Mouse (Mus musculus) liver, embryonic 16.5 days (tissue): ENCODE measurements around the gene Ubash3b. TPM values are rescaled to one million over a fixed set of nuclear protein-coding genes. Genes with fewer than 3 reads are reported as not detected.

Source experiments
- ATAC-seq: fragments of 200-750 bp; cut with Nextera tagmentation; 2 replicates; pipeline ENCODE4 v1.8.0; 2017; ENCODE audit warnings: low read depth, mild to moderate bottlenecking, moderate number of reproducible peaks, moderate library complexity
- H3K27ac ChIP-seq: fragments of 300-500 bp; sonication (generic); 2 replicates; pipeline ENCODE4 v1.5.1; 2014; ENCODE audit warnings: mild to moderate bottlenecking, low read length
- H3K27me3 ChIP-seq: fragments of 300-500 bp; sonication (generic); 2 replicates; pipeline ENCODE4 v1.6.1; 2014; ENCODE audit warnings: low read depth, low read length, mixed read lengths; ENCODE audit not compliant: control insufficient read depth, insufficient read depth
- H3K36me3 ChIP-seq: fragments of 300-500 bp; sonication (generic); 2 replicates; pipeline ENCODE4 v1.6.1; 2014; ENCODE audit warnings: mild to moderate bottlenecking; ENCODE audit not compliant: control insufficient read depth, insufficient read depth
- H3K4me1 ChIP-seq: fragments of 300-500 bp; sonication (generic); 2 replicates; pipeline ENCODE4 v1.6.1; 2014; ENCODE audit warnings: low read depth, low read length, mixed read lengths; ENCODE audit not compliant: control insufficient read depth
- H3K4me2 ChIP-seq: fragments of 300-500 bp; sonication (generic); 2 replicates; pipeline ENCODE4 v1.6.1; 2014; ENCODE audit warnings: low read depth, low read length, mixed read lengths
- H3K4me3 ChIP-seq: fragments of 300-500 bp; sonication (generic); 2 replicates; pipeline ENCODE4 v1.5.1; 2014; ENCODE audit warnings: low read depth, mild to moderate bottlenecking, low read length
- H3K9ac ChIP-seq: fragments of 300-500 bp; sonication (generic); 2 replicates; pipeline ENCODE4 v1.6.1; 2014; ENCODE audit warnings: low read depth, low read length
- H3K9me3 ChIP-seq: fragments of 300-500 bp; sonication (generic); replicated peaks from 2 replicates; pipeline ENCODE4 v1.6.1; 2016; ENCODE audit warnings: low read length; ENCODE audit not compliant: control insufficient read depth
- whole genome bisulfite sequencing: fragments of 180-500 bp; shearing (Covaris S2); extraction: QIAGEN DNeasy Blood & Tissue Kit; methylation state at CpG from one replicate; pipeline ENCODE4 v1.1.7; 2014; ENCODE audit not compliant: insufficient replicate concordance; 5-methylcytosine and 5-hydroxymethylcytosine counted together
- polyA plus RNA-seq: library from polyadenylated mRNA; unstranded; fragments of >200 nt; fragmentation: Nextera tagmentation; extraction: Ambion mirVana; gene quantifications from 2 replicates; pipeline ENCODE4 v1.2.1, GENCODE M21; 2015

Gene Ubash3b
- 4.6 and 4.7 TPM in 2 replicates for polyA plus RNA-seq

DNA sequence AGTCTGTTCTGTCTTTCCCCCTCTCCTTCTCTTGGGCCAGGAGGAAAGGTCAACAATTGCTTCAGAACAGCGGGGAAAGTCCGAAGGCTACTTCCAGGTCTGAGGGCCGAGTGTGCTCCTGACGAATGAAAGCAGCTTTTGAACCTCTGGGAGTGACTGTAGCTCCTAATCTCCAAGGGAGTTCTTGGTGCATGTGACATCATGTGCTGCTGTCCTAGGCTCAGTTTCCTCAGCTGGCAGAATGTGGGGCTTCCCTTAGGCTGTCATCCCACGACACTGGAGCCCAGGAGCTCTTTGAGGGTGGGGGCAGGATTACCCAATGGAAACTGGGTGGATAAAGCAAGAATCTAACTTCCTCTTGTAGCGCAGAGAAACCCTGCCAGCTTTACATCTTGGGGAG lies at the start of gene Ubash3b:
Gene Ubash3b (minus strand): TSS at position 285 of the 400 bp plus-strand sequence.
- no peak within 1 kb of the TSS for H3K4me2 ChIP-seq
- peaks cover 9% of the 10 kb centered on the region for H3K27me3 ChIP-seq
- WGBS, result 40% methylated on average over 6 of the region's 6 CpGs
- H3K9ac ChIP-seq, result no peak within 1 kb of the TSS
- no peaks in the 10 kb centered on the region for H3K9me3 ChIP-seq
- H3K36me3 ChIP-seq, result no peaks in the 10 kb centered on the region
- ATAC-seq, result no peak
- H3K27ac ChIP-seq, result peak within 1 kb of the TSS; percentile 3; the same call in 1 of the 2 replicates
- H3K4me3 ChIP-seq, result no peak within 1 kb of the TSS
- H3K4me1 ChIP-seq, result peaks cover 12% of the 10 kb centered on the region

DNA sequence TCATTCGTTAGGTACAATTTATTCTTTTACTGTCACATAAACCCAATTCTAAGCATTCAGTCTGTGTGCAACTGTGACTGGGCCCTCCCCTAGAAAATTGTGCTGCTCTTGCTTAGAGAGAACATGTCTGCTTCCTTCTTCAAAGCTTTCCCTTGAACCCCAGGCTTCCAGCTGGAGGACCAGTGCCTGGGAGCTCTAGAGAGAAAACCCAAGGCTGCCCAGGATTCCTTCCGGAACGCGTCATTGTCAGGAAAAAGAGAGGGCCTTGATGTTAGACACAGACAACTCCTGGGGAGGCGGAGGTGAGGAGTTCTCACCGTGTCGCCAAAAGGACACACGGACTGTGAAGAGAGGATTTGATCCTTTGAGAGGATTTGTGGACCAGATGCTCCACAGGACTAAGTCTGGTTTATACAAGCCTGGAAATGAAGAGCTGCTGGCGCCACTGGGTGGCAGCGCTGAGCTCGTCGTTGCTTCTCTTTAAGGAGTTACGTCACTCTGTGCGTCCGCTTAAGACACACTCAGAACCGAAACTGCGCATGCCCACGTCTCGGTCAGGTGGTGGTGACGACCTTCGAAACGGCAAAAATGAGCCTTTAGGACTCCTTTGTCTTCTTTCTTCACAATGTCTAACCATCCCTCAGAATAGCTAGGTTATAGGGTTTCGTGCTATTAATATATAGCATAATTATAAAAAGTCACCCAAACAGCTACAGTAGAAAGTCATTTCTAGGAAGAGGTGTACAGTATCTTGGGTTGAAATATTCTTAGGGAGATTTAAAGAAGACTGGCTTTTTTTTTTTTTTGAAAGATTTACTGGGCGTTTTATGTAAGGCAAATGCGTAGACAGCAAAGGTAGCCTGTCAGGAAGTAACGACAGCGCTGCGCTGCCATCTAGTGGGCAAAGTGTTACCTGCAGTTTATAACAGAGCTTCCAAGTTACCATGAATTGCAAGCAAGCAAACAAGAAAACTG lies 45.9 kb upstream of the Ubash3b start:
- 6% methylated on average over 28 of the region's 28 CpGs for WGBS
- H3K4me2 ChIP-seq, result peak overlapping the region; percentile 56
- peak; percentile 96 for ATAC-seq
- H3K4me1 ChIP-seq, result peaks cover 5% of the 10 kb centered on the region
- peak overlapping the region; percentile 42 for H3K9ac ChIP-seq
- no peaks in the 10 kb centered on the region for H3K36me3 ChIP-seq
- no peaks in the 10 kb centered on the region for H3K27me3 ChIP-seq
- H3K27ac ChIP-seq, result peak overlapping the region; percentile 84
- H3K9me3 ChIP-seq, result no peaks in the 10 kb centered on the region
- H3K4me3 ChIP-seq, result peak overlapping the region; percentile 53

DNA sequence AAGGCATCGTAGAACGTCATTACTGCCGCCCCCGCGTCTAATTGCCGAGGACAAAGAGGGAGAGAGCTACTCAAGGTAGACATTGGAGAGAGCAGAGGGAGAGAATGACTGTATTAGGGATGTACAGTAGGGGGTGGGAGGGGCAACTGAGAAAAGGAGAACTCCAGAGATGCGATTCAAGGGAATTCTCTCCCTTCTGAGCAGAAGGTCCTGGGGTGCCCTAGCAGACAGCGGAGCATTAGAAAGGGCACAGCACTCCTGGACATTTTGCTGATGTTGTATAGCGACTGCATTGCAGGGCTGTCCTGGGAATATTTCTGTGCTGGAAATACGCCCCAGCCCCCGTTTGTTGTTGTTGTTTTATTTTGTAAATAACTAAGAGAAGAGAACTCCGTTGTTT lies 45.2 kb upstream of the Ubash3b start:
- no peak for ATAC-seq
- H3K9me3 ChIP-seq, result no peaks in the 10 kb centered on the region
- H3K4me3 ChIP-seq, result no peak overlapping the region
- no peaks in the 10 kb centered on the region for H3K27me3 ChIP-seq
- no peaks in the 10 kb centered on the region for H3K36me3 ChIP-seq
- no peak overlapping the region for H3K4me2 ChIP-seq
- 70% methylated on average over 12 of the region's 12 CpGs for WGBS
- no peak overlapping the region for H3K27ac ChIP-seq
- H3K4me1 ChIP-seq, result peaks cover 3% of the 10 kb centered on the region
- no peak overlapping the region for H3K9ac ChIP-seq

DNA sequence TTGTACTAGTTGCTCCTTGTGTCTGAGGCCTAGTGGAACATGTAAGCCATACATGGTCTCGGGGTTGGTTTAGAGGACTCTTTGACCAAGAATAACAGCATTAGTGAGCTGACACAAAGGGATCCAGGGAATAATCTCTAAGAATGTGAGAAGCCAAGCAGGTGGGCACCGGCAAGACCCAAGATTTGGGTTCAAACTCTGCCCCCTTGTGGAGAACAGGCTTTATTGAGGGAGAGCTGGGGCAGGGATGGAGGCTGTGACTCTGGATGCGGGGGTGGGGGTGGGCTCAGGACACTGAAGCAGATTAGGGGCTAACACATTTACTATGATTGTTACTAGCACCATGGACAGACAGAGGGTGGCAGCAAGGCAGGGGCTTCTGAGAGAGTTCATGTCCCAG lies 43.8 kb upstream of the Ubash3b start:
- Histone ChIP-seq H3K4me2 (no peak overlapping the region), H3K4me1 (peaks cover 3% of the 10 kb centered on the region), H3K9ac (no peak overlapping the region), H3K36me3 (no peaks in the 10 kb centered on the region), H3K27ac (no peak overlapping the region), H3K9me3 (no peaks in the 10 kb centered on the region), H3K27me3 (no peaks in the 10 kb centered on the region; the same call in 1 of the 2 replicates), H3K4me3 (no peak overlapping the region)
- no peak for ATAC-seq
- WGBS, result 50% methylated on average over 3 of the region's 3 CpGs

DNA sequence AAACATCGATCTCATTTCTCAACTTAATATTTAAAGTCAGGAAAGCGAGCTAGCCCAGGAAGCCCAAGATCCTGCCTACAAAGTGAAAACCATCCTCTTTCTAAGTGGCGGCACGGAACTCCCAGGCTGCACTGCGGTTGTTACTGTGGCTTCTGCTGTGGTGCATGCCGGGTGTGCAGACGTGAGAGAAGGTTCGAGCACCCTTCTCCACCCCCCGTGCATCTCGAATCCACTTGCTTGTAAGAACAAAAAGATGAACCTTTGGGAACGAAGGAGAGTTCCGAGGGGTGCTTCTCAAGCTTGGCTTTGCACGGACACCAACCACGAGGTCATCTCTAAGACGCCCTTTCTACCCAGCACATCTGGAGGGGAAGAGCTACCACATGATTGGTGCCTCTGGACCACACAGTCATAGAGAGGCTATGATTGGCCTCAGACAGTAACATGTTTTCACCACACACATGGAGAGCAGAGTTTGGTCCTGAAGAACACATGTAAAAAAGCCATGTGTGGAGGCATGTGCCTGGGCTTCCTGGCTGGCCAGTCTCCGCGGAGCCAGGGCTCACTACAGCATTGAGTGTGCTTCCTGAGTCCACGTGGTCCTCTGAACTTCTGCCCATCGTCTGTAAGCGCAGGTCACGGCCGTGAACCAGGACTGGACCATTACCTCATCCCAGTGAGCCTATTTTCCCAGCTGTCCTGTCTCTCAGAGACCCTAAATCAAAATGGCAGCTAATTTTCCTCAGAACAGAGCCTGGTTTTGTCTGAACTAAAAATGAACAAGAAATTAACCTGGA lies 38.2 kb upstream of the Ubash3b start:
- Histone ChIP-seq H3K36me3 (no peaks in the 10 kb centered on the region), H3K27me3 (no peaks in the 10 kb centered on the region; the same call in 1 of the 2 replicates), H3K4me3 (no peak overlapping the region), H3K9me3 (no peaks in the 10 kb centered on the region), H3K4me2 (no peak overlapping the region), H3K9ac (no peak overlapping the region), H3K4me1 (peaks cover 5% of the 10 kb centered on the region; the same call in 1 of the 2 replicates), H3K27ac (no peak overlapping the region)
- no peak for ATAC-seq
- 64% methylated on average over 22 of the region's 22 CpGs for WGBS

DNA sequence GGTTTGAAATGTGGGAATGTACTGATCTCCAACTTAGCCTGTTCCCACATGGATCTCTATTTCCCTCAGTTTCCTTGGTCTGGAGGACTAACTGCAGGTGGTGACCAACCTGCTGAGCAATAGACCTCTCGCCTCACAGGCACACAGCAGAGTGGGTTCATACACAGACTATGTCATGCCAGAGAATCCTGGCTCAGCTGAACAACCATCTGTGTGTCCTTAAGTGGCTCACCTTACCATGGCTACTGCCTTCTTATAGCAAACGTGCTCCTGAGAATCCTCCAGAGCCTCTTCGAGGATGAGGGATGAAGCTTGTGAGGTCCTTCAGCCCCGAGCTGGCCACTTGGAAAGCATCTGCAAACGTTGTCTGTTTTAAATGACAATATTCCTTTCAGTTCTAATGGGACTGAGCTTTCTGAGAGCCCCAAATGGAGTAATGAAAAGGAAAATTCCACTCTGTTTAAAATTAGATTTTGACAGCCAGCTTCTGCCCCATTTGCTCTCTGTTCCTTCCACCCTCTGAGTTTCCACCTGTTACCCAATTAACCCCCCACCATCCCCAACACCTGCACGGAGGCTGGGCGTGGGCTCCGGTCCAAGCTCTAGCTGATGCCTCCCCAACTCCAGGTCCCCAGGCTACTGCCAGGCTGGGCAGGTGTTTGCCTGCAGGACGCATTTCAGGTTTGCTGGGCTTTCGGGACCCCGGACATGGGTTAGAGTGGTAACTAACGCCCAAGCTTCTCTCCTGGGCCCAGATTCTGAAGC lies 37.2 kb upstream of the Ubash3b start:
- H3K4me2 ChIP-seq, result no peak overlapping the region
- ATAC-seq, result no peak
- H3K27ac ChIP-seq, result no peak overlapping the region
- no peak overlapping the region for H3K9ac ChIP-seq
- no peak overlapping the region for H3K4me3 ChIP-seq
- WGBS, result 65% methylated on average over 12 of the region's 12 CpGs
- no peaks in the 10 kb centered on the region for H3K36me3 ChIP-seq
- H3K27me3 ChIP-seq, result no peaks in the 10 kb centered on the region; the same call in 1 of the 2 replicates
- peaks cover 5% of the 10 kb centered on the region; the same call in 1 of the 2 replicates for H3K4me1 ChIP-seq
- H3K9me3 ChIP-seq, result no peaks in the 10 kb centered on the region

DNA sequence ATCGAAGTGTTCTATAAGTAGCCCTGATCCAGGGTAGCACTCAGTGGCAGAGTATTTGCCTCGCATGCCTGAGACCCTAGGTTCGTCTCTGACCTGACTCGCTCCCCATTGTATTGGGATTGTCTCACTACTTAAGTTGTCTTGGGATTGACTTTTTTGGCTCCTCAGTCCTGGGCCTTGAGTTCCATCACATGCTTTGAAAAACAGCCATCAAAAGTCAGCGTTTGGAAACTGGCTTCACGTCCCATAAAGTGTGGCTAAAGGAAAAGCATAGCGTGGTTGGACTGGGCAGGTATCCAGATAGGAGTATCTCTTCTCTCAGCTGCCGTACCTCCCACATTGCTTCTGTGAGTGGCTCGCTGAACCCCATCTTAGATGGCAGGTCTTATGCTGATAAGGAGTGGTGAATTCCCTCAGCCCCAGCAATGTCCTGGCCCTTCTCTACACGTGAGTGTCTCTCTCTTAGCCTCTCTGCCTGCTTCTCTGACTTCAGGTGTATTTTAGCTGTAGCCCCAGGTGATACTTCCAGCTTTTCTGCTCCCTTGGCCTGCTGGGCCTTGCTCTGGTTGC lies 34.3 kb upstream of the Ubash3b start:
- Histone ChIP-seq H3K27ac (no peak overlapping the region), H3K4me2 (no peak overlapping the region), H3K9ac (no peak overlapping the region), H3K9me3 (no peaks in the 10 kb centered on the region), H3K36me3 (no peaks in the 10 kb centered on the region), H3K27me3 (no peaks in the 10 kb centered on the region; the same call in 1 of the 2 replicates), H3K4me1 (peaks cover 5% of the 10 kb centered on the region; the same call in 1 of the 2 replicates), H3K4me3 (no peak overlapping the region)
- 48% methylated on average over 10 of the region's 10 CpGs for WGBS
- ATAC-seq, result peak; percentile 82

DNA sequence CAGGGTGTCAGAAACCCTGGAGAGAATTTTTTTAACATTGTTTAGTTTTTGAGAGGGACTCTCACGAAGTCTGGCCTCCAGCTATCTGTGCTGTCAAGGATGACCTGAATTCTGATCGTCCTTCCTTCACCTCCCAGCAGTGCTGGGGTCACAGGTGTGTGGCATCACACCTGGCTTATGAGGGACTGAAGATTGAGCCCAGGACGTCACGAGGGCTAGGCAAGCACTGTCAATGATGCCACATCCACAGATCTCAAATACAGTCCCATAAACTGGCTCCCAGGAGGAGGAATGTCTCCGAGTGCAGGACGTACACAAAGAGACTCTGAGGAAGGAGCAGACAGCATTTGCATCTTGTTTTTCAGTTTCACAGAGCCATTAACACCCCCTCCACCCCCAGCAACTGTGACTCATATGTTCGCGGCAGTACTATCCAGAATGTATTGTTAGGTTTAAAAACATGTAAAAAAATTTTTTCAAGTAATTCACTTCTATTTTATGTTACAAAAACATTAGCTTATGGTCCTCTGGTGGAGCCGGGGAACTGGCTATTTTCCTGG lies 30.2 kb upstream of the Ubash3b start:
- H3K27me3 ChIP-seq, result no peaks in the 10 kb centered on the region
- no peak overlapping the region for H3K4me2 ChIP-seq
- no peak for ATAC-seq

More for the DNA sequence above, 30.2 kb upstream of the Ubash3b start:
- H3K9ac ChIP-seq, result no peak overlapping the region
- H3K9me3 ChIP-seq, result no peaks in the 10 kb centered on the region
- H3K4me3 ChIP-seq, result no peak overlapping the region
- H3K27ac ChIP-seq, result no peak overlapping the region
- 60% methylated on average over 9 of the region's 9 CpGs for WGBS
- peaks cover 5% of the 10 kb centered on the region; the same call in 1 of the 2 replicates for H3K4me1 ChIP-seq
- H3K36me3 ChIP-seq, result no peaks in the 10 kb centered on the region
